Mouse (Mus musculus): Measurements from ENCODE around the gene Upk1a.

Upk1a gene

GRCm38 (mm10) chr7:30579950-30580349, 32.7 kb downstream of the Upk1a start:
- no peak for DNase-seq (ENCODE audit: low read depth, low spot score)

GRCm38 (mm10) chr7:30572969-30573368, 39.7 kb downstream of the Upk1a start:
- no peak for DNase-seq (ENCODE audit: low read depth, low spot score)

- no peak for DNase-seq (ENCODE audit: low read depth, low spot score)
Measured at GRCm38 (mm10) chr7:30572389-30572788, 40.3 kb downstream of the Upk1a start.

GRCm38 (mm10) chr7:30567555-30567954, 45.1 kb downstream of the Upk1a start:
- no peak for DNase-seq (ENCODE audit: low read depth, low spot score)

- DNase-seq (ENCODE audit: low read depth, low spot score): no peak
Measured at GRCm38 (mm10) chr7:30566033-30566432, 46.6 kb downstream of the Upk1a start.

GRCm38 (mm10) chr7:30564970-30565571, 47.6 kb downstream of the Upk1a start, which contains the start of gene Igflr1:
Gene Igflr1, plus strand, starts transcription at chr7:30565427.
- DNase-seq (ENCODE audit: low read depth, low spot score): no peak

- DNase-seq (ENCODE audit: low read depth, low spot score): no peak
Measured at GRCm38 (mm10) chr7:30563906-30564280, 48.8 kb downstream of the Upk1a start.

GRCm38 (mm10) chr7:30563117-30563905, 49.3 kb downstream of the Upk1a start, which contains the start of the genes U2af1l4, Gm49396 and Psenen:
Gene U2af1l4, plus strand, starts transcription at chr7:30563301.
Gene Gm49396, plus strand, starts transcription at chr7:30563344.
Gene Psenen, minus strand, starts transcription at chr7:30563627.
- DNase-seq (ENCODE audit: low read depth, low spot score): peak; percentile 97

GRCm38 (mm10) chr7:30562526-30563116, 50.0 kb downstream of the Upk1a start:
- no peak for DNase-seq (ENCODE audit: low read depth, low spot score)

GRCm38 (mm10) chr7:30560296-30560695, 52.4 kb downstream of the Upk1a start:
- DNase-seq (ENCODE audit: low read depth, low spot score): no peak

GRCm38 (mm10) chr7:30559443-30559954, 53.1 kb downstream of the Upk1a start, which contains the start of gene Lin37:
Gene Lin37, minus strand, starts transcription at chr7:30559838.
- peak; percentile 98 for DNase-seq (ENCODE audit: low read depth, low spot score)

- no peak for DNase-seq (ENCODE audit: low read depth, low spot score)
Measured at GRCm38 (mm10) chr7:30558656-30559442, 53.8 kb downstream of the Upk1a start.

GRCm38 (mm10) chr7:30557901-30558514, 54.6 kb downstream of the Upk1a start:
- no peak for DNase-seq (ENCODE audit: low read depth, low spot score)

- DNase-seq (ENCODE audit: low read depth, low spot score): peak; percentile 44
Measured at GRCm38 (mm10) chr7:30556894-30557536, 55.6 kb downstream of the Upk1a start.

GRCm38 (mm10) chr7:30553810-30554584, 58.6 kb downstream of the Upk1a start:
- DNase-seq (ENCODE audit: low read depth, low spot score): no peak
